Mouse (Mus musculus): ENCODE measurements around the gene Fgf14. TPM values are rescaled to one million over a fixed set of nuclear protein-coding genes. Genes with fewer than 3 reads are reported as not detected.
"Not testable (repeated sequence)": the region's sequence is repeated elsewhere in the genome, so short reads cannot be mapped to it uniquely, and the experiment has no call there.

Gene Fgf14
- total and polyA plus RNA-seq, 3 experiments = 0.11 TPM; not detected in 2

DNA sequence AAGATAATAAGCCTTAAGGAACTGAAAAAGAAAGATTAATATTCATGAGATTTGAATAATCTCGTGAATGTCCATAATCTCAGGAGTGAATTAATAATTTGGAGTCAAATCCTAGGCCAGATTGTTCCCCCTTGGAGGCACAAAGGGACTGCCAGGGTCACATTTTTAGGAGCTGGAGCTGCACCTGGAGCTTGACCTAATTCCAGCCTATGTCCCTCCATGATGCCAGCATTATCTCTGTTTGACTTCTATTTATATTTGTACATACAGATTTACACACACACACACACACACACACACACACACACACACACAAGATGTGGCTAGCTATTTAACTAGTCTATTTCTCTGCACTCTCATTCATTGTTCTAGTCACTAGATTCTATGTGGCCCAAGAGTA, 100.4 kb downstream of the Fgf14 start:
- no peak overlapping the region for H3K4me3 ChIP-seq (ENCODE audit: low read depth, low read length)
- TF ChIP-seq TAL1 (conservative IDR thresholded peaks at IDR 0.05; ENCODE audit: low read depth, low read length) (no peak), GATA2 (IDR thresholded peaks at IDR 0.05; ENCODE audit: borderline replicate concordance, low read depth, low read length) (no peak), CTCF (IDR thresholded peaks at IDR 0.05; ENCODE audit: low read depth, low read length) (no peak), POLR2AphosphoS5 (IDR thresholded peaks at IDR 0.05; ENCODE audit: insufficient replicate concordance, low read depth, low read length) (no peak), GATA1 (IDR thresholded peaks at IDR 0.05; ENCODE audit: borderline replicate concordance, low read length) (no peak)
- no peak for ATAC-seq (ENCODE audit: extremely low read depth, insufficient number of reproducible peaks, low FRiP score, poor library complexity, severe bottlenecking)
- H3K4me1 ChIP-seq (ENCODE audit: insufficient read depth, low read depth, low read length) = no peaks in the 10 kb centered on the region
- no peaks in the 10 kb centered on the region for H3K36me3 ChIP-seq (replicated peaks)
- DNase-seq (ENCODE audit: low spot score) = no peak
- H3K9me3 ChIP-seq (replicated peaks) = no peaks in the 10 kb centered on the region
- H3K27me3 ChIP-seq (ENCODE audit: insufficient read depth, low read length) = no peaks in the 10 kb centered on the region

- no peak overlapping the region for H3K4me3 ChIP-seq (ENCODE audit: low read depth, low read length)
- H3K36me3 ChIP-seq (replicated peaks) = no peaks in the 10 kb centered on the region
- no peaks in the 10 kb centered on the region for H3K4me1 ChIP-seq (ENCODE audit: insufficient read depth, low read depth, low read length)
- ATAC-seq (ENCODE audit: extremely low read depth, insufficient number of reproducible peaks, low FRiP score, poor library complexity, severe bottlenecking) (no peak), DNase-seq (ENCODE audit: low spot score) (no peak)
- TF ChIP-seq GATA1 (IDR thresholded peaks at IDR 0.05; ENCODE audit: borderline replicate concordance, low read length) = no peak
- no peak for TF ChIP-seq POLR2AphosphoS5 (IDR thresholded peaks at IDR 0.05; ENCODE audit: insufficient replicate concordance, low read depth, low read length)
- TF ChIP-seq CTCF (IDR thresholded peaks at IDR 0.05; ENCODE audit: low read depth, low read length) = no peak
- TF ChIP-seq TAL1 (conservative IDR thresholded peaks at IDR 0.05; ENCODE audit: low read depth, low read length) = no peak
- no peak for TF ChIP-seq GATA2 (IDR thresholded peaks at IDR 0.05; ENCODE audit: borderline replicate concordance, low read depth, low read length)
- no peaks in the 10 kb centered on the region for H3K27me3 ChIP-seq (ENCODE audit: insufficient read depth, low read length)
- H3K9me3 ChIP-seq (replicated peaks) = no peaks in the 10 kb centered on the region
Observed at GRCm38 (mm10) chr14:124575130-124575885, 101.6 kb downstream of the Fgf14 start.

GRCm38 (mm10) chr14:124566445-124566844, 110.5 kb downstream of the Fgf14 start:
- Histone ChIP-seq H3K4me1 (ENCODE audit: insufficient read depth, low read depth, low read length) (no peaks in the 10 kb centered on the region), H3K4me3 (ENCODE audit: low read depth, low read length) (no peak overlapping the region), H3K9me3 (replicated peaks) (no peaks in the 10 kb centered on the region), H3K27me3 (ENCODE audit: insufficient read depth, low read length) (no peaks in the 10 kb centered on the region), H3K36me3 (replicated peaks) (no peaks in the 10 kb centered on the region)
- TF ChIP-seq GATA2 (IDR thresholded peaks at IDR 0.05; ENCODE audit: borderline replicate concordance, low read depth, low read length) (no peak), CTCF (IDR thresholded peaks at IDR 0.05; ENCODE audit: low read depth, low read length) (no peak), TAL1 (conservative IDR thresholded peaks at IDR 0.05; ENCODE audit: low read depth, low read length) (no peak), GATA1 (IDR thresholded peaks at IDR 0.05; ENCODE audit: borderline replicate concordance, low read length) (no peak), POLR2AphosphoS5 (IDR thresholded peaks at IDR 0.05; ENCODE audit: insufficient replicate concordance, low read depth, low read length) (no peak)
- no peak for DNase-seq (ENCODE audit: low spot score)
- ATAC-seq (ENCODE audit: extremely low read depth, insufficient number of reproducible peaks, low FRiP score, poor library complexity, severe bottlenecking) = no peak

DNA sequence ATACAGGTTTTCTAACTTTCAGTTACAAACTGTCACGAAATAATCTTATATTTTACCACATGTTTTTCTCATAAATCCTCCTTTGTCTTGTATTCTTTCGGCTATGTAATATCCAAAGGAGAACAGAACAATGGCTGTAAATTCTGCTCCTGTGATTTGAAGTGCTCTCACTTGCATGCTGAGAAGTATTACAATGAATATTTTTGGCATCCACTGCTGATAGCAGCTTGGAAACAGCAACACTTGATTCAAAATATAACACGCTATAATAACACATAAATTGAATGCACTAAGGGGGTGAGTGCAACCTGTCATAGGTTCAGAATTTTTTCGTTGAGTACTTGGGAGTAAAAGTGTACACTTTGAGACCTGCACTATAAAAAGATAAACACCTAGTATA, 115.4 kb downstream of the Fgf14 start:
- DNase-seq (ENCODE audit: low spot score) (no peak), ATAC-seq (ENCODE audit: extremely low read depth, insufficient number of reproducible peaks, low FRiP score, poor library complexity, severe bottlenecking) (no peak)
- Histone ChIP-seq H3K9me3 (replicated peaks) (no peaks in the 10 kb centered on the region), H3K4me3 (ENCODE audit: low read depth, low read length) (no peak overlapping the region), H3K27me3 (ENCODE audit: insufficient read depth, low read length) (no peaks in the 10 kb centered on the region), H3K4me1 (ENCODE audit: insufficient read depth, low read depth, low read length) (no peaks in the 10 kb centered on the region), H3K36me3 (replicated peaks) (no peaks in the 10 kb centered on the region)
- TF ChIP-seq POLR2AphosphoS5 (IDR thresholded peaks at IDR 0.05; ENCODE audit: insufficient replicate concordance, low read depth, low read length) = no peak
- no peak for TF ChIP-seq CTCF (IDR thresholded peaks at IDR 0.05; ENCODE audit: low read depth, low read length)
- TF ChIP-seq GATA2 (IDR thresholded peaks at IDR 0.05; ENCODE audit: borderline replicate concordance, low read depth, low read length) = no peak
- no peak for TF ChIP-seq GATA1 (IDR thresholded peaks at IDR 0.05; ENCODE audit: borderline replicate concordance, low read length)
- no peak for TF ChIP-seq TAL1 (conservative IDR thresholded peaks at IDR 0.05; ENCODE audit: low read depth, low read length)

DNA sequence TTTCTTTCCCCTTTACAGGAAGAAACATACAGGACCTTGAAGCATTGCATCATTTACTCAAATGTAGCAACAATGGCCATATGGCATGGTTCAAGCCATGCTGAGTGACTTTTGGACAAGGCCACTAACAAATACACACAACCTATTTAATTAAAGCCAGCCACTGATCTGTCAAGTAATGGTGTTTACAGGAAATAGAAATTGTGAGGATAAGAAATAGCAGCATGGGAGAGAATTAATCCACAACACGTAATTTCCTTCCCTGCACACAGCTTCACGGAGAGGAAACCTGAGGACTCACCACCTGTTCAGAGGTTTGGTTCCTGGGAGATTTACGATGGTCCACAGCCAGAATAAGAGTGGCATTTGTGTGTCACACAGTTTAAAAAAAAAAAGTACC, 140.8 kb downstream of the Fgf14 start:
- no peak for TF ChIP-seq POLR2AphosphoS5 (IDR thresholded peaks at IDR 0.05; ENCODE audit: insufficient replicate concordance, low read depth, low read length)
- TF ChIP-seq TAL1 (conservative IDR thresholded peaks at IDR 0.05; ENCODE audit: low read depth, low read length) = no peak
- no peak for TF ChIP-seq GATA1 (IDR thresholded peaks at IDR 0.05; ENCODE audit: borderline replicate concordance, low read length)
- no peak for TF ChIP-seq CTCF (IDR thresholded peaks at IDR 0.05; ENCODE audit: low read depth, low read length)
- no peak for TF ChIP-seq GATA2 (IDR thresholded peaks at IDR 0.05; ENCODE audit: borderline replicate concordance, low read depth, low read length)

GRCm38 (mm10) chr14:124535376-124535775, 141.6 kb downstream of the Fgf14 start:
- H3K36me3 ChIP-seq (replicated peaks); H3K4me3 ChIP-seq (ENCODE audit: low read depth, low read length); ATAC-seq (ENCODE audit: extremely low read depth, insufficient number of reproducible peaks, low FRiP score, poor library complexity, severe bottlenecking); DNase-seq (ENCODE audit: low spot score); H3K9me3 ChIP-seq (replicated peaks); H3K27me3 ChIP-seq (ENCODE audit: insufficient read depth, low read length); H3K4me1 ChIP-seq (ENCODE audit: insufficient read depth, low read depth, low read length): not testable (repeated sequence)

More for the DNA sequence above, 140.8 kb downstream of the Fgf14 start:
- Histone ChIP-seq H3K4me1 (ENCODE audit: insufficient read depth, low read depth, low read length) (no peaks in the 10 kb centered on the region), H3K27me3 (ENCODE audit: insufficient read depth, low read length) (no peaks in the 10 kb centered on the region), H3K4me3 (ENCODE audit: low read depth, low read length) (no peak overlapping the region), H3K36me3 (replicated peaks) (no peaks in the 10 kb centered on the region), H3K9me3 (replicated peaks) (no peaks in the 10 kb centered on the region)
- no peak for DNase-seq (ENCODE audit: low spot score)
- no peak for ATAC-seq (ENCODE audit: extremely low read depth, insufficient number of reproducible peaks, low FRiP score, poor library complexity, severe bottlenecking)

All from G1E (cell line).